Mouse (Mus musculus) hematopoietic stem cell, adult 5-6 weeks (primary cell): ENCODE measurements around the gene Adgrd1. TPM values are rescaled to one million over a fixed set of nuclear protein-coding genes. Genes with fewer than 3 reads are reported as not detected.

Experiments used
- ATAC-seq, 2 experiments: fragments of 125-278 bp in 1 of 2; replicated peaks in 1 of 2; 2 replicates each; pipeline ENCODE4 v1.8.0; 2016 to 2017; ENCODE audit warnings: inconsistent platforms in 2 of 2, mild to moderate bottlenecking in 2 of 2, moderate number of reproducible peaks in 2 of 2, low read depth in 1 of 2, moderate TSS enrichment in 1 of 2; ENCODE audit not compliant: low FRiP score in 2 of 2, poor library complexity in 2 of 2, severe bottlenecking in 2 of 2, insufficient read depth in 1 of 2, low TSS enrichment in 1 of 2
- total RNA-seq: library from RNA; stranded (forward); fragments of 172-1452, 232-1000 nt; gene quantifications from 2 replicates; pipeline ENCODE4 v1.2.3, GENCODE M21; 2017

Adgrd1 gene
- total RNA-seq, 1 experiment from 2014 or later: 3.6 TPM

- no peak for ATAC-seq
These were observed 15.0 kb upstream of the Adgrd1 start for GRCm38 (mm10) chr5:129081521-129081920.

- no peak for ATAC-seq
These were observed 11.4 kb upstream of the Adgrd1 start for GRCm38 (mm10) chr5:129085153-129085552.

DNA sequence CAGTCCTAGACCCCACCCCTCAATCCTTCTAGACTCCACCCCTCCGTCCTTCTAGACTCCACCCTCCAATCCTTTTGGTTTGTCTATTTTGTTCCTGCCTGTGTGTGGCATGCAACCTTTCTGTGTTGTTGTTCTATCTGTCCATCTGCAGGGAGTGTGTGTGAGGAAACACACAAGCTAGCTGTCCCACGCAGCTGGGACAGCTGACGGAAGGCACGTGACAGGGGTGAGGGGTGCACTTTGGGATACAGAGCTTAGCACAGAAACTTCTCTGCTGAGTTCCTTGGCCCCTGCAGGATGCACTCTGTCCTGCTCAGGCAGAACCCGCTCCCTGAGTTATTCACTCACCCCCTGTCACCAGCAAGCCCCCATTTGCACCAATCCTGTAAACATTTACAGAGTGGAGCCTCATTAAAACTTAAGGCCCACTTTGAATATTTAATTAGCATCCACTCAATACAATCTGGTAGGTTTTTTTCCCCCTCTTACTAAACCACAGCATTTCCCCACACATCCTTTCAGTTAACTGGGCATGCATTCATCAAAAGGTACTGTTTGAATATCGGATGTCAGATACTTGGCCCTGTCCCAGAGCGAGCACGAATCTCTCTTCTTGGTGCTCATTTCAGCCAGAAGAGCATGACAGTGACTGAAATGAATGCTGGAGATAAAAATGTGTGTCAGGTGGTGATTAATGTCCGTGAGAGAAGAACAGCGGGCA lies 4.0 kb upstream of the Adgrd1 start:
- peak; percentile 63 to 75 for ATAC-seq

GRCm38 (mm10) chr5:129093158-129093557 lies 3.4 kb upstream of the Adgrd1 start:
- no peak for ATAC-seq

DNA sequence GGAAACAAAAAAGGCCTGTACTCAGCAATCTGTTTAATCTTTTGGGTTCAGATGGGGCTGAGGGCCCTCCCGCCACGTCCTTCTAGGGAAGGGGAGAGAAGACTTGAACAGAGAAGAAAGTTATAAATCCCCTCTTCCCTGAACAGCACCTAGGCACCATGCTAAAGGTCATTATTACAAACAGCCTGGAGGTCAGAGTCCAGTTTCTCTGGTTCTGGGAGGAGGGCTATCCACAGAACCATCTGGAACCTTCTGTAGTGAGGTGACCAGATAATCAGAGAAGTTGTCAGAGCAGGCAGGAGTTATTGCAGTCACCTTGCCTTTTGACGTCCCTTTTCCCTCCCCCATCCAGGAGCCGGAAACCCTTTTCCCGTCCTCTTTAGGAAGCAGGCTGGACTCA lies 2.3 kb upstream of the Adgrd1 start:
- no peak for ATAC-seq

- ATAC-seq: no peak
These were observed 7.5 kb downstream of the Adgrd1 start for GRCm38 (mm10) chr5:129104043-129104442.

DNA sequence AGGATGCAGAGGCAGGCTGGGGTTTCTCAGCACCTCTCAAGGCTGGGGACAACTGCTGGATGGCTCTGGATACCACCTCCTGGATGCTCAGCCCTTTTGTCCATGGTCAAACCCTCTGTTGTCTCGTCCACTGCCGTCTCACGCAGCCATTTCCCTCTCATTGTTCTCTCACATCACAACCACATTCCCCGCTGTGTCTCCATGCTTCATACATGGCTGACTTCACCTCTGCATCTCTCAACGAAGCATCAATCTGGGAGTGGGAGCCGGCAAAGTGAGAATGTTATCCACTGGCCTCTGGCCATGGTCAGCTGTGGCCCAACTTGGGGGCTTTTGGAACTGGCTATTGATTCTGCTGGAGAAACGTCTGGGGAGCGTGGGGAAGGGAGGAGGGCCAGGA lies 15.2 kb downstream of the Adgrd1 start:
- ATAC-seq: no peak

DNA sequence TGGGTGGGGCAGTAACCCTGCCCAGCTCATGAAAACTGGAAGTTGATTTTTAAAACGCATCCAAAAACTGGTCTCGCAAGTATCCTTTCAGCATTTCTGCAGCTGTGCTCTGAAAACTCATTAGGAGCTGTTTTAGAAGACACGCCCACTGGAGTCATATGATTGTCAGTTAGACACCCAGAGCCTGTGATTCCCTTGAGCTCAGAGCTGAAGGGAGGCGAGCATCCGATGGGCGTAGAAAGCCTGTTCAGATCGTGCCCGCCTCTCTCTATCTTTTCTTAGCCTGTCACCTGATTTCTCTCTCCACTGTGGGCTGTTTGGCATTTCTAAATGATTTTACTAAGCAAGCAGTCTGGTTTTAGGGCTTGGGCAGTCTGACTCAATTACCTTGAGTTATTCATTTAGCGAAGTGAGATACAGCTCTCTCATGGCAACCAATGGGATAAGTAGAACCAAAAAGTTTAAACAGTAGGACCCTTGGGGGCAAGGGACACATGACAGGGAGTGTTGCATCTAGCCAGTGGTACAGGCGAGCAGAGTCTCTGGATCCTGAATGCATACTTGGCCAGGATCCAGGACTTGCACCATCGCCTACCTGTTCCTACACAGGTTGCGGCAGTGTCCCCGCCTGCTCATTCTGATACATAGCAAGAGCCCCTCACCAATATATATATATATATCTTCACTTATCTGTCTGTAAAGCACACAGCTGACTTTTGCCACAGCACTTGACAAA lies 17.4 kb downstream of the Adgrd1 start:
- ATAC-seq: no peak

DNA sequence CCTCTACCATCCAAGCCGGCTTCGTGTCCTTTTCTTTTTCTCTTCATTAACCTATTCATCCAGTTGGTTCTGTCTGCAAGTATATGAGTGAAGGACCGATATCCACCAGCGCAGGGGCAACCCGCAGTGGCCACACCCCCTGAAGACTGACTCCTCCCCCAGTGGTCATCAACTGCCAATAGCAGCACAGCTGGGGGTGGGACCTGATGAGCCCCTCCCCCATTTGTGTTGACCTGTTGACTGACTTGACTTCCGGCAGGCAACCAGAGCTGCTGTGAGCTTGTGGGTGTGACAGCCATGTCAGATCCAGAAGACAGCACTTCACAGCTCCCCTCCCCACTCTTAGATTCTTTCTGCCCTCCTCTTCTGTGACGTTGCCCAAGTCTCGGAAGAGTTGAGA lies 19.7 kb downstream of the Adgrd1 start:
- no peak for ATAC-seq

GRCm38 (mm10) chr5:129117593-129118113 lies 21.1 kb downstream of the Adgrd1 start:
- no peak for ATAC-seq

DNA sequence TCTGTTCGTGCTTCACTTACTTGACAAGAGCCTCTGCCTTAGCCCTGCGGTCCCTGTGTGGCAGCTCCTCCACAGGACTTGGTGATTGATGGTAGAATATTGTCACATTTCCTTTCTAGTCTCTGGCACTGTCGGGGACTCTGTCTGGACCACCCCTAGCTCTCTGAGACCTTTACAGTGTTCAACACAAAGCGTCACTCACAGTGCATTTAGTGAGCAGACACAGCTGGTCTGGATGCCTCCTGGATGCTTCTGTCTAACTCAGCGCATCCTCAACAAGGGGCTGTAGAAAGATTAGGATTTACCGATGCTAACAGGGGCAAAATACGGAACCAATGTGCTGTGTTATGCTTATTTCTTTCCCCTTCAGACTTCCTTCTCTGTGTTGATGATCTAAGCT lies 22.0 kb downstream of the Adgrd1 start:
- ATAC-seq: no peak

DNA sequence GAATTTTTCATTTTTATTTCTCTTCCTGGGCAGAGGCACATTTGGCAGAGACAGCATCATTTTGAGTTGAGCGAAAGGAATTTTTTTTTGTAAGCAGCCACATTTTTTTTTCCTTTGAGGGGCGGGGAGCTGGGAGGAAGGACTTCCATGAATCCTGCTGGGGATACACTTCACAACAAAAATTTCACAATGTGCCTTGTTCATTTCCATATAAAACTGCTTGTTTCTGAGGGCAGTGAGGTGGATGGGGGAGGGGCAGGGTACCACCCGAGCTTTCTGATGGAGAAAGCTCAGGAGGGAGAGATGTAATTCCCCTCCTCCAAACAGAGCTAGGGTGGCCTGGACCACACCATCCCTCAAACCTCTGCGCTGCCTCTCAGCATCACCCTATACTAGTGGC lies 22.6 kb downstream of the Adgrd1 start:
- ATAC-seq: no peak

- ATAC-seq: no peak
These were observed 25.2 kb downstream of the Adgrd1 start for GRCm38 (mm10) chr5:129121654-129122285.

- no peak for ATAC-seq
These were observed 25.9 kb downstream of the Adgrd1 start for GRCm38 (mm10) chr5:129122491-129122890.

- no peak for ATAC-seq
These were observed 27.7 kb downstream of the Adgrd1 start for GRCm38 (mm10) chr5:129124070-129124828.

GRCm38 (mm10) chr5:129128310-129128709 lies 31.8 kb downstream of the Adgrd1 start:
- ATAC-seq: 0 out of 4 replicates have a peak, but pooled peaks of 1 of the 2 experiments have one; percentile 27

- ATAC-seq: no peak
These were observed 33.8 kb downstream of the Adgrd1 start for GRCm38 (mm10) chr5:129130301-129130700.
